In genomic region chr8:85299434-85300077, GRCm38 (mm10) we compare ENCODE assay signal across 8 mouse cellular contexts. TPM values are rescaled to one million over a fixed set of nuclear protein-coding genes. Genes with fewer than 3 reads are reported as not detected.
DNase-seq lines count a peak whose midpoint lies in the region; ATAC-seq and TF ChIP-seq lines count a peak whose summit lies in the region.

TSS of gene Orc6 (plus strand) at chr8:85299632.
TSS of gene Vps35 (minus strand) at chr8:85299802.

- no peaks in the 10 kb centered on the region for H3K27me3 ChIP-seq in MEL (ENCODE audit: control insufficient read depth in 1 of 2, insufficient read depth in 2 of 2, low read length in 2 of 2)
- H3K27me3 ChIP-seq in cerebellum, adult 2 months (ENCODE audit: control insufficient read depth, insufficient read depth, low read length), result no peaks in the 10 kb centered on the region
- no peaks in the 10 kb centered on the region for H3K27me3 ChIP-seq in forebrain, postnatal 0 days (ENCODE audit: insufficient read depth, low read length)
- H3K27me3 ChIP-seq in lung, embryonic 15.5 days, result no peaks in the 10 kb centered on the region

- H3K36me3 ChIP-seq in MEL (ENCODE audit: control insufficient read depth in 1 of 2, insufficient read depth in 2 of 2, low read length in 2 of 2), result peaks cover 15 to 33% of the 10 kb centered on the region in 2 experiments
- H3K36me3 ChIP-seq in forebrain, postnatal 0 days (ENCODE audit: insufficient read depth), result peaks cover 12% of the 10 kb centered on the region
- H3K36me3 ChIP-seq in lung, embryonic 15.5 days, result peaks cover 17% of the 10 kb centered on the region

- H3K9me3 ChIP-seq in MEL (replicated peaks; ENCODE audit: insufficient read depth, low read length), result no peaks in the 10 kb centered on the region
- no peaks in the 10 kb centered on the region for H3K9me3 ChIP-seq in forebrain, postnatal 0 days (ENCODE audit: low read length)
- H3K9me3 ChIP-seq in lung, embryonic 15.5 days, result no peaks in the 10 kb centered on the region

- ATAC-seq in forebrain, postnatal 0 days, result peak; percentile 97
- peak; percentile 98 for ATAC-seq in lung, embryonic 15.5 days (ENCODE audit: borderline replicate concordance, extremely low read depth, low FRiP score, low TSS enrichment)

- peak within 1 kb of the TSS; percentile 94 for H3K9ac ChIP-seq in MEL (ENCODE audit: control insufficient read depth, low read depth, low read length, poor library complexity, severe bottlenecking)
- peak within 1 kb of the TSS; percentile 92 for H3K9ac ChIP-seq in forebrain, postnatal 0 days
- H3K9ac ChIP-seq in lung, embryonic 15.5 days, result peak within 1 kb of the TSS; percentile 83

- WGBS in cerebellum, adult 2 months, result 1% methylated on average over 63 of the region's 63 CpGs
- WGBS in forebrain, postnatal 0 days, result under 1% methylated on average over 62 of the region's 63 CpGs
- WGBS in lung, embryonic 15.5 days, result under 1% methylated on average over 63 of the region's 63 CpGs

- TF ChIP-seq POLR2A in MEL (IDR thresholded peaks at IDR 0.05; ENCODE audit: control insufficient read depth in 1 of 2, insufficient read depth in 1 of 2, low read depth in 1 of 2, low read length in 2 of 2, poor library complexity in 1 of 2), result peak; percentile 72 to 91
- TF ChIP-seq POLR2A in cerebellum, adult 2 months (IDR thresholded peaks at IDR 0.05; ENCODE audit: borderline replicate concordance, insufficient read depth, low read length), result peak; percentile 85

- peaks cover 43% of the 10 kb centered on the region for H3K79me2 ChIP-seq in MEL (ENCODE audit: control insufficient read depth, insufficient read depth, low read length, poor library complexity)

- H3K4me1 ChIP-seq in MEL (ENCODE audit: control insufficient read depth in 1 of 2, insufficient read depth in 2 of 2, low read length in 2 of 2), result peaks cover 3 to 9% of the 10 kb centered on the region in 2 experiments; a peak in 3 of 4 replicates
- H3K4me1 ChIP-seq in cerebellum, adult 2 months (ENCODE audit: control insufficient read depth, insufficient read depth, low read length), result no peaks in the 10 kb centered on the region
- H3K4me1 ChIP-seq in forebrain, postnatal 0 days (ENCODE audit: insufficient read depth), result peaks cover 13% of the 10 kb centered on the region; the same call in 1 of the 2 replicates
- peaks cover 25% of the 10 kb centered on the region for H3K4me1 ChIP-seq in lung, embryonic 15.5 days

- no peak for TF ChIP-seq EP300 in MEL (IDR thresholded peaks at IDR 0.05; ENCODE audit: low read depth in 1 of 2, low read length in 2 of 2)

- peak within 1 kb of the TSS; percentile 59 for H3K4me2 ChIP-seq in forebrain, postnatal 0 days (ENCODE audit: low read depth)
- H3K4me2 ChIP-seq in lung, embryonic 15.5 days, result peak within 1 kb of the TSS; percentile 76

- peak within 1 kb of the TSS; percentile 78 to 97 for H3K4me3 ChIP-seq in MEL (ENCODE audit: control insufficient read depth in 1 of 2, insufficient read depth in 1 of 2, low read depth in 2 of 2, low read length in 2 of 2)
- peak within 1 kb of the TSS; percentile 91 for H3K4me3 ChIP-seq in cerebellum, adult 2 months (replicated peaks; ENCODE audit: insufficient read depth, low read depth, low read length)
- H3K4me3 ChIP-seq in forebrain, postnatal 0 days (ENCODE audit: low read depth, low read length), result peak within 1 kb of the TSS; percentile 72
- H3K4me3 ChIP-seq in lung, embryonic 15.5 days, result peak within 1 kb of the TSS; percentile 91

- DNase-seq in MEL (ENCODE audit: low read depth, low spot score), result peak; percentile 98
- DNase-seq in cerebellum, adult 2 months, result peak; percentile 95 to 96
- peak; percentile 99 for DNase-seq in forebrain, postnatal 0 days
- peak; percentile 97 for DNase-seq in heart, postnatal 4 days
- DNase-seq in layer of hippocampus, adult 8-10 months (ENCODE audit: low spot score in 2 of 2), result peak; percentile 93 to 96
- DNase-seq in ovary, adult 18-20 months (ENCODE audit: low spot score), result peak; percentile 90
- peak; percentile 97 for DNase-seq in thymus, postnatal 0 days (ENCODE audit: low spot score)

- TF ChIP-seq CTCF in MEL (IDR thresholded peaks at IDR 0.05 in 2 of 3, conservative IDR thresholded peaks at IDR 0.05 in 1 of 3; ENCODE audit: control insufficient read depth in 1 of 3, insufficient read depth in 1 of 3, low read depth in 2 of 3, low read length in 3 of 3, poor library complexity in 1 of 3, severe bottlenecking in 1 of 3), result no peak
- TF ChIP-seq CTCF in cerebellum, adult 2 months (IDR thresholded peaks at IDR 0.05; ENCODE audit: borderline replicate concordance, insufficient read depth, low read depth, low read length), result no peak
- no peak for TF ChIP-seq CTCF in forebrain, postnatal 0 days (IDR thresholded peaks at IDR 0.05; ENCODE audit: low read depth)

- H3K27ac ChIP-seq in MEL (ENCODE audit: control insufficient read depth, low read depth, low read length), result peak within 1 kb of the TSS; percentile 97
- H3K27ac ChIP-seq in cerebellum, adult 2 months (ENCODE audit: insufficient read depth, low read length), result peak within 1 kb of the TSS; percentile 92
- peak within 1 kb of the TSS; percentile 98 for H3K27ac ChIP-seq in forebrain, postnatal 0 days (ENCODE audit: low read depth, low read length)
- H3K27ac ChIP-seq in lung, embryonic 15.5 days, result peak within 1 kb of the TSS; percentile 99

- no peak for TF ChIP-seq RAD21 in MEL (IDR thresholded peaks at IDR 0.05; ENCODE audit: low read depth, low read length)

TF ChIP-seq in MEL, 35 proteins besides CTCF, POLR2A, EP300 and RAD21 (continues in another document):
- TF ChIP-seq USF2 (IDR thresholded peaks at IDR 0.05; ENCODE audit: borderline replicate concordance in 1 of 2, insufficient read depth in 1 of 2, low read depth in 1 of 2, low read length in 2 of 2), result peak in 1 of 2 experiments; percentile 57; a peak in 1 of 4 replicates
- no peak for TF ChIP-seq MYB (IDR thresholded peaks at IDR 0.05; ENCODE audit: low read depth, low read length)
- TF ChIP-seq MAX (IDR thresholded peaks at IDR 0.05; ENCODE audit: low read length), result 0 out of 2 replicates have a peak, but pooled peaks have one; percentile 10
- peak; percentile 87; the same call in 1 of the 2 replicates for TF ChIP-seq E2F4 (IDR thresholded peaks at IDR 0.05; ENCODE audit: borderline replicate concordance, low read depth, low read length)
- no peak for TF ChIP-seq UBTF (IDR thresholded peaks at IDR 0.05; ENCODE audit: borderline replicate concordance, insufficient read depth, low read depth, low read length)
- no peak for TF ChIP-seq RCOR1 (IDR thresholded peaks at IDR 0.05; ENCODE audit: low read depth, low read length)
- TF ChIP-seq MAZ (IDR thresholded peaks at IDR 0.05; ENCODE audit: low read depth, low read length), result no peak
- TF ChIP-seq NELFE (IDR thresholded peaks at IDR 0.05; ENCODE audit: low read depth, low read length), result peak; percentile 90
- TF ChIP-seq GABPA (IDR thresholded peaks at IDR 0.05; ENCODE audit: low read depth, low read length), result no peak
- no peak for TF ChIP-seq ELF1 (IDR thresholded peaks at IDR 0.05; ENCODE audit: low read depth, low read length)
- TF ChIP-seq USF1 (IDR thresholded peaks at IDR 0.05; ENCODE audit: low read depth, low read length), result peak; percentile 94
- no peak for TF ChIP-seq MAFK (IDR thresholded peaks at IDR 0.05; ENCODE audit: borderline replicate concordance, low read depth, low read length)
- no peak for TF ChIP-seq BHLHE40 (IDR thresholded peaks at IDR 0.05; ENCODE audit: borderline replicate concordance, low read depth, low read length)
- peak; percentile 73 for TF ChIP-seq TBP (IDR thresholded peaks at IDR 0.05; ENCODE audit: low read depth, low read length)
- TF ChIP-seq ZNF384 (IDR thresholded peaks at IDR 0.05; ENCODE audit: low read depth, low read length), result no peak
- TF ChIP-seq SIN3A (IDR thresholded peaks at IDR 0.05; ENCODE audit: low read length), result peak; percentile 75
- TF ChIP-seq HCFC1 (IDR thresholded peaks at IDR 0.05; ENCODE audit: low read depth, low read length), result peak; percentile 75
- no peak for TF ChIP-seq ZKSCAN1 (IDR thresholded peaks at IDR 0.05; ENCODE audit: low read depth, low read length)
- TF ChIP-seq CHD1 (IDR thresholded peaks at IDR 0.05; ENCODE audit: low read depth, low read length), result no peak
- TF ChIP-seq CHD2 (IDR thresholded peaks at IDR 0.05; ENCODE audit: low read length), result peak; percentile 89
- 0 out of 2 replicates have a peak, but pooled peaks have one; percentile 45 for TF ChIP-seq ZMIZ1 (IDR thresholded peaks at IDR 0.05; ENCODE audit: low read depth, low read length)
- no peak for TF ChIP-seq TAL1 (IDR thresholded peaks at IDR 0.05; ENCODE audit: low read length)
- TF ChIP-seq POLR2AphosphoS5 (IDR thresholded peaks at IDR 0.05; ENCODE audit: borderline replicate concordance, low read depth, low read length), result no peak
- peak; percentile 39 for TF ChIP-seq MXI1 (IDR thresholded peaks at IDR 0.05; ENCODE audit: low read depth, low read length)

RNA-seq across cellular contexts. Expression of gene Orc6, which starts in this region (rescaled TPM):
- total RNA-seq in MEL (2012; rRNA removed), result 92.3 and 115 TPM in 2 replicates
- polyA plus RNA-seq in MEL (2012; ENCODE audit: insufficient read depth in 1 of 2, insufficient read length in 2 of 2, low read depth in 1 of 2, low replicate concordance in 2 of 2, missing spikeins in 1 of 2), result 10 to 100 TPM in 1 of 2 experiments, not detected in 1; 87.7 TPM
- polyA plus RNA-seq in cerebellum, adult 2 months (2012; rRNA removed), result 34.4 and 35.6 TPM in 2 replicates
- 57.1 and 62.1 TPM in 2 replicates for total RNA-seq in forebrain, postnatal 0 days (2014; rRNA removed)
- 61.8 and 72.9 TPM in 2 replicates for polyA plus RNA-seq in forebrain, postnatal 0 days (2015; fragmentation: Nextera tagmentation; extraction: Ambion mirVana)
- total RNA-seq in heart, postnatal 4 days (2021), result 10 to 100 TPM; 27.7 to 30.3 TPM
- total RNA-seq in layer of hippocampus, adult 8-10 months (2022), result 10 to 100 TPM; 27.0 to 30.3 (median 29.1) TPM
- polyA plus RNA-seq in lung, embryonic 15.5 days (2015; fragmentation: Nextera tagmentation; extraction: Ambion mirVana), result 110 and 112 TPM in 2 replicates
- polyA plus RNA-seq in thymus, postnatal 0 days (2015; fragmentation: Nextera tagmentation; extraction: Ambion mirVana), result 108 and 112 TPM in 2 replicates

RNA-seq across cellular contexts. Expression of gene Vps35, which starts in this region (rescaled TPM):
- total RNA-seq in MEL (2012; rRNA removed), result 91.5 and 92.1 TPM in 2 replicates
- 10 to 100 TPM in 1 of 2 experiments, not detected in 1; 68.4 TPM for polyA plus RNA-seq in MEL (2012; ENCODE audit: insufficient read depth in 1 of 2, insufficient read length in 2 of 2, low read depth in 1 of 2, low replicate concordance in 2 of 2, missing spikeins in 1 of 2)
- polyA plus RNA-seq in cerebellum, adult 2 months (2012; rRNA removed), result 75.2 and 78.6 TPM in 2 replicates
- total RNA-seq in forebrain, postnatal 0 days (2014; rRNA removed), result 185 and 199 TPM in 2 replicates
- 151 and 169 TPM in 2 replicates for polyA plus RNA-seq in forebrain, postnatal 0 days (2015; fragmentation: Nextera tagmentation; extraction: Ambion mirVana)
- 10 to 100 TPM; 74.5 to 78.3 TPM for total RNA-seq in heart, postnatal 4 days (2021)
- 100 to 1,000 TPM; 121 to 138 (median 129) TPM for total RNA-seq in layer of hippocampus, adult 8-10 months (2022)
- polyA plus RNA-seq in lung, embryonic 15.5 days (2015; fragmentation: Nextera tagmentation; extraction: Ambion mirVana), result 144 and 149 TPM in 2 replicates
- polyA plus RNA-seq in thymus, postnatal 0 days (2015; fragmentation: Nextera tagmentation; extraction: Ambion mirVana), result 111 and 116 TPM in 2 replicates

Comparison
In these comparisons a context has a peak if more than half of its experiments do, and no peak if none do; other contexts are left out.
1. Peak in every context shown above with its lines: DNase-seq, ATAC-seq, H3K4me3 ChIP-seq and H3K27ac ChIP-seq.